Mouse (Mus musculus) layer of hippocampus, adult 18-20 months (tissue): ENCODE measurements around the gene Gm10803. TPM values are rescaled to one million over a fixed set of nuclear protein-coding genes. Genes with fewer than 3 reads are reported as not detected.
A peak's percentile ranks its signal among the peaks of the same experiment; 100 is the strongest.

ENCODE experiments used
- DNase-seq, 2 experiments: peaks; one replicate each; pipeline ENCODE4 v3.0.0; 2022; ENCODE audit warnings: low spot score in 2 of 2
- total RNA-seq, 2 experiments: library from RNA; stranded (reverse); gene quantifications; 2 replicates each; pipeline ENCODE4 v1.2.3; 2021

The Gm10803 gene
- total RNA-seq, 2 experiments from 2014 or later, result not detected

- no peak for DNase-seq
Observed at GRCm38 (mm10) chr2:93591706-93592105, 31.3 kb downstream of the Gm10803 start.

DNA sequence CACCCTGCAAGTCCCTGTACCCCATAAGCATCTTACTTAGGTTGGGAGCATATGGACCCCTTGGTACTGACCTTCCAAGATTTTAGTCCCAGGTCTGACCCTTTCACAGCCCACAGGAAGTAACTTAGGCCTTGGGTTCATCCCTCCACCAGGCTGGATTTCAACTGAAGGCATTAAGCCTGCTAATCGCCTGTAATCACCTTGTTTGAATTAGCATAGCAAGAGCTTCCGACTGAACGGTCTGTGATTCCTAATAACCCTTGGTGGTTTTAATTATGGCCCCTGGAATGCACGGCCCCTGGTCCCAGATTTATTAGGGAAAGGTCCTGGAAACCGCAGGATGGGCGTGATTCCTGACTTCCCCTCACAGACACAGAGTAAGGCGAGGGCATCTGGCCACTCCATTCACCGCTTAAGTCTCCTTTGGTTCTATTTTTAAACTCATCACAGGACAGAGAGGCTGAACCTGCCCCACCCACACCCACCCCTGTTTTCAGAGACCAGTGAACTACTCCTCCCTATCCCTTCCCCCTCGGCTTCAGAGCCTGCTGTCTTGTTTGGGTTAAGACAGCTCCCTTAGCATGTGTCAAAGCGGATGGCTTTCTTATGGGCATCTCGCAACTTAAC lies 31.9 kb downstream of the Gm10803 start:
- DNase-seq, result no peak

DNA sequence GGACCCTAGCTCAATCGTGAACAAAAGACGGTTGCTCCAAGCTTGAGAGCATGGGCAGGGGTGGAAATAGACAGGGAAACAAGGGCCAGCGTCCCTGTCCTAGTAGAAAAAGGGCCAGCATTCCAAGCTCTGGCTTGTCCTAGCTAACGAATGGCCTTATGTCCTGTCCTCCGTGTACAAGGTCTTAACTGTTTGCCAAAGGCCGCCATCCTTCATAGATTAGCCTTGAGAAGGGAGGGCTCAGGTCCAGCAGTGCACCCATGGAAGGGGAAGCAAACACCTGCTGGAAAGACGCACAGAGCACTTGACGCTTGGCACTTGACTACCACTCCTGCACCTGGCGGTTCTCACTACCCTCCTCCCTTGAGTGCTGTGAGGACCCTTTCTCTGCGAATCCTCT lies 32.8 kb downstream of the Gm10803 start:
- DNase-seq, result no peak

DNA sequence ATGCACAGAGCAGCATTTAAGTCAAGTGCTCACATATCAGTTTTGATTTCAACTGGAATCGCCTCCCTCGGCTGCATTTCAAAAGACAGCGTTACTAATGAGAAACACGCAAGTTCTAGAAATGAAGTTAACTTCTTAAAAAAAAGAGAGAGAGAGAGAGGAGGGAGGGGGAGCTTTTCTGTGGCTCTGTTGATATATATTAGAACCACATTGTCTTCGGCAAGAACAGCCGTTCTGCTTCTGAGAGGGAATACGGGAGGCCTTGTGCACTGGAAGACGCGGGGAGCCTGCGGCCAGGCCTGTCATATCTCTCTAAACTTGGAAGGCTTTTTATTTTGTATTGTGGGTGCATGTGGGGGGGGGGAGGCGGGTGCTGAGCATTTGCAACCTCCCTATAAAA lies 36.8 kb downstream of the Gm10803 start:
- no peak for DNase-seq

GRCm38 (mm10) chr2:93599731-93600130 lies 39.4 kb downstream of the Gm10803 start:
- peak in 1 of 2 experiments; percentile 4 for DNase-seq

- DNase-seq, result no peak
Observed at GRCm38 (mm10) chr2:93604601-93605285, 44.4 kb downstream of the Gm10803 start.

DNA sequence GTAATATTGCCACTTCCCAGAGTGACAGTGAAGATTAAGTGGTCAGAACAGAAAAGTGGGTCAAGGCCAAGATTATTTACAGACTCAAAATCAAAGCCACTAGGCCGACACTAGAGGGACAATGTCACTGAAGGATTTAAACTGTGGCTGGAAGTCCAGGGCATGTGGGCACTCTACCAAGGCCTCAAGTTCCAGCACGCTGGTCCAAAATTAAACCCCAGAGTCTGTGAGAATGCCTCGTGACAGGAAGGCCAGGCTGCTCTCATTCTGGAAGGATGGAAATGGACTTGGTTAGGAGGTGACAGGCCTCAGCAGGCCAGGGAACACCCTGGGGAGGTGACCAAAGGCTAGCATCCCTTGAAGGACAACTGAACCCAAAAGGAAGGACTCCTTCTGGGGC lies 48.4 kb downstream of the Gm10803 start:
- no peak for DNase-seq

DNA sequence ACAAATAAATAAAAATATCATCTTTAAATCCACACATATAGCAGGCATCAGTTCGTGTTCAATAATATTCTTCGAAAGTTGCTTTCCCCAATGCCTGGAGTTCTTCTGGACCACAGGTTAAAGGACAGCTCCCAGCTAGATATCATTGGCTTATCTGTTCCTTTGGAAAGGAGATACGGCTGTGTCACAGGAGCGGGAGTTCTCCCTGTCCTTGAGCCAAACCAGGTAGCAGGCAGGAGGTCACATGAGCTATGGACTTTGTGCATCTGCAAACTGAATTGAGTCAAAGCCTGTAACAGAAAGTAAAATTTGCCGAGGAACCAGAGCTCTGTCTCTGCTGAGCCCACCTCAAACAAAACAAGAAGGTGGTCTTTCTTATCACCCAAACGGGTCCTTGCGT lies 52.7 kb downstream of the Gm10803 start:
- no peak for DNase-seq

Other genes with a start within 250 kb of the Gm10803 start
- 10 to 100 TPM; 27.8 to 31.3 TPM for gene Tspan18, start 226.1 kb upstream of the Gm10803 start, total RNA-seq
- gene Cd82, start 97.4 kb upstream of the Gm10803 start, total RNA-seq, result 10 to 100 TPM; 22.4 to 23.5 TPM
- under 1 TPM; 0.51 to 0.62 TPM for gene Alx4, start 81.8 kb downstream of the Gm10803 start, total RNA-seq